Mouse (Mus musculus) spleen, adult 18-20 months (tissue): Measurements from ENCODE around the gene Meiob.
A peak's percentile ranks its signal among the peaks of the same experiment; 100 is the strongest.

Experiments used
- DNase-seq, 2 experiments: peaks; one replicate each; pipeline ENCODE4 v3.0.0; 2022; ENCODE audit warnings: mixed read lengths in 2 of 2

Meiob gene

GRCm38 (mm10) chr17:24874989-24875388 lies 70.9 kb downstream of the Meiob start:
- DNase-seq: no peak

GRCm38 (mm10) chr17:24877336-24878116 lies 73.4 kb downstream of the Meiob start:
- no peak for DNase-seq

DNA sequence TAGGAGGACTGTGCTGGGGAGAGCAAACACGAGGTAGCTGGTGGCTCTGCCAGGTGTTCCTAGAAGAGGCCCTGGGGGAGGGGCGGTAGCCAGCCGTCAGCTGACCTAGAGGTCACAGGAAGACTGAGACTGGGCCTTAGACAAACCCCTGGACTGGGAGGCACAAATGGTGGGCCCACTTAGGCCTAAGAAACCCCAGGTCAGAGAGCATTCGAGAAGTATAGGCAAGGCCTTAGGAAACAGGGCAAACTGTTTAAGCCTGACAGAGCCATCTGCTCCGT lies 74.0 kb downstream of the Meiob start:
- no peak for DNase-seq

- DNase-seq: no peak
Measured at GRCm38 (mm10) chr17:24878531-24878930, 74.4 kb downstream of the Meiob start.

DNA sequence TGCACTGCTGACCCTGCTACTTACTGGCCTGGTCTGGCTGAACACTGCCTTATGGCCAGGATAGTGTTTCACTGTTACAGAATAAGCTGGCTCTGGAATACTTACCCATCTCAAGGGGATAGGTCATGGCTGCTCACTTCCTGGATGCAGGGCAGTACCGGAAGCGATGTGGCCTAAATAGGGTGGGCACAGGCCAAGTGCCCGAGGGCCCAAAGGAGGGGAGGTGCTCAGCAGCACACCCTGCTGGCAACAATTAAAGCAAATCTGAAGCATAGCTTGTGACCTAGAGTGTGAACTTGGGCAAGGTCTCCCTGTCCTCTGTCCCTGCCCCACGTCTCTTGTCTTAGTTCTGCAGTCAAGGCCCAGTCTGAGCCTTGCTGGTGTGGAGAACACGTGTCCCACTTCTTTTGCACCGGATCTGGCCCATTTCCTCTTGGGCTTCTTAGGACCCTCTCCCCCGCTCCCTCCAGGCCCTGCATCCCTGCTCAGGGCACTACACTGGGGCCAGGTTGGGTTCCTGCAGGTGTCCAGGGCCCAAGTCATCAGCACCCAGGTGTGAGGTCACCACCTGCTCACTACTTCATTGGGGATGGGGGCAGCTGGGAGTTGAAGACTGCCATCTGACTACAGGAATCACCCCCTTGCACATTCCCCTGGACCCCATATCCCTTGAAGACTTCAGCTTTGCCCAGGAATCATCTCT lies 77.8 kb downstream of the Meiob start:
- peak in 1 of 2 experiments; percentile 47 for DNase-seq

DNA sequence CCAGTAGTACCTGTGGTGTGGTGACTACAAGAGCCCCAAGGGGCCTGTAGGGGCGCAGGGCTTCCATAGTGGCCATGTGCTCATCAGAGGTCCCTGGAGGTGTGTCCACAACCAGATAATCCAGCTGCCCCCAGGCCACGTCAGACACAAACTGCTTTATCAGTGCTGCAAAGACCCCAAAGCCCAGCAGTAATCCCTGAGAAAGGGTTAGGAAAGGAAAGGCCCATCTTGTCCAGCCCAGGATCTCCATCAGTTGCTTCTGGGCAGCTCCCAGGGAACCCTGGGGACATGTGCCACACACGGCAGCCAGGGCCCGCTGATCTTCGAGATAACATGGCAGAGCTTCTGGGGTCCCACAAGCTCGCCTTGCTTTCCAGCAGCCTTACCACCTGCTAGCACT lies 80.3 kb downstream of the Meiob start:
- no peak for DNase-seq

GRCm38 (mm10) chr17:24885356-24886133 lies 81.5 kb downstream of the Meiob start:
- DNase-seq: no peak

GRCm38 (mm10) chr17:24886134-24886931 lies 82.2 kb downstream of the Meiob start, which contains the start of the genes Nubp2 and Spsb3:
Gene Nubp2 (minus strand): TSS chr17:24886349.
Gene Spsb3 (plus strand): TSS chr17:24886643.
- peak; percentile 95 for DNase-seq

- no peak for DNase-seq
Measured at GRCm38 (mm10) chr17:24886932-24887271, 82.8 kb downstream of the Meiob start.

GRCm38 (mm10) chr17:24887291-24888080 lies 83.4 kb downstream of the Meiob start:
- DNase-seq: no peak

- DNase-seq: no peak
Measured at GRCm38 (mm10) chr17:24888862-24889261, 84.8 kb downstream of the Meiob start.
